Mouse (Mus musculus) neural tube, embryonic 14.5 days (tissue): ENCODE data around the gene Rgmb. TPM values are rescaled to one million over a fixed set of nuclear protein-coding genes. Genes with fewer than 3 reads are reported as not detected.

Experiments
- ATAC-seq: fragments of 200-750 bp; cut with Nextera tagmentation; 2 replicates; pipeline ENCODE4 v1.8.0; 2017; ENCODE audit warnings: low read depth, mild to moderate bottlenecking, moderate TSS enrichment, moderate library complexity
- H3K27ac ChIP-seq: fragments of 300-500 bp; sonication (generic); 2 replicates; pipeline ENCODE4 v1.5.1; 2014; ENCODE audit warnings: low read depth, mild to moderate bottlenecking, control low read depth, low read length, moderate library complexity, mixed read lengths
- H3K27me3 ChIP-seq: fragments of 300-500 bp; sonication (generic); 2 replicates; pipeline ENCODE4 v1.6.1; 2014; ENCODE audit warnings: low read length; ENCODE audit not compliant: control insufficient read depth, insufficient read depth
- H3K36me3 ChIP-seq: fragments of 300-500 bp; sonication (generic); 2 replicates; pipeline ENCODE4 v1.6.1; 2014; ENCODE audit warnings: low read length, mixed read lengths; ENCODE audit not compliant: control insufficient read depth, insufficient read depth
- H3K4me1 ChIP-seq: fragments of 300-500 bp; sonication (generic); 2 replicates; pipeline ENCODE4 v1.6.1; 2014; ENCODE audit warnings: low read length; ENCODE audit not compliant: control insufficient read depth, insufficient read depth
- H3K4me2 ChIP-seq: fragments of 300-500 bp; sonication (generic); 2 replicates; pipeline ENCODE4 v1.6.1; 2014; ENCODE audit warnings: mild to moderate bottlenecking, low read depth, low read length, control low read depth
- H3K4me3 ChIP-seq: fragments of 300-500 bp; sonication (generic); 2 replicates; pipeline ENCODE4 v1.5.1; 2014; ENCODE audit warnings: low read depth, low read length, control low read depth, mixed read lengths
- H3K9ac ChIP-seq: fragments of 300-500 bp; sonication (generic); replicated peaks from 2 replicates; pipeline ENCODE4 v1.6.1; 2014; ENCODE audit warnings: low read depth, mild to moderate bottlenecking, control low read depth, low read length, mixed read lengths
- H3K9me3 ChIP-seq: fragments of 300-500 bp; sonication (generic); 2 replicates; pipeline ENCODE4 v1.6.1; 2016; ENCODE audit warnings: low read length; ENCODE audit not compliant: control insufficient read depth
- WGBS: fragments of 180-500 bp; shearing (Covaris S2); extraction: QIAGEN DNeasy Blood & Tissue Kit; methylation state at CpG from one replicate; pipeline ENCODE4 v1.1.7; 2014; 5-methylcytosine and 5-hydroxymethylcytosine counted together
- polyA plus RNA-seq: library from polyadenylated mRNA; unstranded; fragments of >200 nt; fragmentation: Nextera tagmentation; extraction: Ambion mirVana; gene quantifications from 2 replicates; pipeline ENCODE4 v1.2.1, GENCODE M21; 2014

Gene Rgmb
- polyA plus RNA-seq, 1 experiment from 2014 or later, result 63.7 TPM

DNA sequence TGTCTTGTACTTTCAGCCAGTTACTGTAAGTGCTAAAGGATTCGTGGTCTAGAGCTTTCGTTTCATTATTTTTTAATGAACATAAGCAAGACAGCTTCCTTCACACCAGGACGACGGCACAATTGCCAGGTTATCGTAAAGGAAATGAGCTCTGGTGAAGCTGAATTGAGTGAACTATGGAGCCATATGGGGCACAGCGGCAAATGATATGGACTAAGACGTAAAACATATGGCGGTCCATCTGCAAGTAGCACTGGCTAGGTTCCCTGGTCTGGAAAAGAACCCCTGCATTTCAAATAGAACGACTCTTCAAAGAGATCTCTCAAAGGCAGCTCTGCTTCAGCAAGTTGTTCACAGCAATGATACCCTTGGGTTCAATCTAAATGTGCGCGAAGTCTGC lies 6.5 kb downstream of the Rgmb start:
- no peaks in the 10 kb centered on the region for H3K27me3 ChIP-seq
- WGBS, result 9% methylated on average over 11 of the region's 11 CpGs
- peak overlapping the region; percentile 89 for H3K9ac ChIP-seq
- peaks cover 29% of the 10 kb centered on the region for H3K4me1 ChIP-seq
- peak overlapping the region; percentile 68 for H3K4me3 ChIP-seq
- no peak for ATAC-seq
- H3K36me3 ChIP-seq, result no peaks in the 10 kb centered on the region; the same call in 1 of the 2 replicates
- H3K4me2 ChIP-seq, result peak overlapping the region; percentile 90
- no peaks in the 10 kb centered on the region for H3K9me3 ChIP-seq
- peak overlapping the region; percentile 24; the same call in 1 of the 2 replicates for H3K27ac ChIP-seq

DNA sequence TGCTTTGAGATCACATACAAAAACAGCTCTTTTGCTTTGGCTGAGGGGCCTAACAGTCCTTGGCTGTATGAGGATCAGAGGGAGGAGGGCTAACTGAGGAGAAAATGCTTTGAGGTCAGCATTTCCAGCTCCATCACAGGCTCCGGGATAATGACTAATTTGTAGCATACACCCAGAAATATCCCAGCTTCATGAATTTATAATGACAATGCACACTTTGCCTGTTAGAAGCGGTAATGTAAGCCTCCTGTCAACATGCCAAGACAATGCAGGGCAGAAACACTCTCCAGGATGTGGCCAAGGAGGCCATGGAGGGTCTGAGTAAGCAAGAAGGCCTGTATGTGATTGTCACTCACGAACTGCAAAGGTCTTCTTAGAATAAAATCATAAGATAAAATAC lies 7.0 kb downstream of the Rgmb start:
- H3K27me3 ChIP-seq, result no peaks in the 10 kb centered on the region
- no peak for ATAC-seq
- H3K4me1 ChIP-seq, result peaks cover 27% of the 10 kb centered on the region

DNA sequence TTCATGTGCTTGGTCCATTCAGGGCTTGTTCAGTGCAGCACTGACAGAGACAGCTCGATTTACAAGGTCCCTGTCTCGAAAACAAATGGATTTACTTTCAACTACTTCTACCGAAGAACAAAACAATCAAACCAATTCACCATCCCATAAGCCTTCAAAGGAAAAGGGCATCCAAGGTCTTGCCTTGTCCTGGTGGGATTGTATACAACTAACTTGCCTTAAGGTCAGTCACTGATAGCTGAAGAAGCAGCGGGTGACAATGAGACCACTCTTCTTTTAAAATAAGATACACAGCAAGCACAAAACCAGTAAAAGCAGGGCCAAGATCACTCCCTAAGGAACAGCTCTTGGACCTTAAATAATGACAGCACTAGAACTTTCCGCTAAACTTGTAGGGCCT lies 7.6 kb downstream of the Rgmb start:
- Histone ChIP-seq H3K4me3 (peak overlapping the region; percentile 68), H3K27me3 (no peaks in the 10 kb centered on the region), H3K4me2 (peak overlapping the region; percentile 90), H3K9ac (peak overlapping the region; percentile 89; the same call in 1 of the 2 replicates), H3K36me3 (no peaks in the 10 kb centered on the region; the same call in 1 of the 2 replicates), H3K27ac (peak overlapping the region; percentile 24; the same call in 1 of the 2 replicates), H3K4me1 (peaks cover 30% of the 10 kb centered on the region), H3K9me3 (no peaks in the 10 kb centered on the region)
- WGBS, result 6% methylated on average over 5 of the region's 5 CpGs
- no peak for ATAC-seq

More for the DNA sequence above, 7.0 kb downstream of the Rgmb start:
- no peaks in the 10 kb centered on the region; the same call in 1 of the 2 replicates for H3K36me3 ChIP-seq
- peak overlapping the region; percentile 89; the same call in 1 of the 2 replicates for H3K9ac ChIP-seq
- H3K4me3 ChIP-seq, result peak overlapping the region; percentile 68
- WGBS, result 10% methylated on average over 3 of the region's 3 CpGs
- peak overlapping the region; percentile 24 for H3K27ac ChIP-seq
- H3K4me2 ChIP-seq, result peak overlapping the region; percentile 90
- no peaks in the 10 kb centered on the region for H3K9me3 ChIP-seq

- 79% methylated on average over 7 of the region's 7 CpGs for WGBS
- peak overlapping the region; percentile 90 for H3K4me2 ChIP-seq
- no peak overlapping the region for H3K9ac ChIP-seq
- no peak for ATAC-seq
- no peaks in the 10 kb centered on the region; the same call in 1 of the 2 replicates for H3K36me3 ChIP-seq
- H3K9me3 ChIP-seq, result no peaks in the 10 kb centered on the region
- H3K4me3 ChIP-seq, result 0 out of 2 replicates have a peak overlapping the region, but pooled peaks have one; percentile 6
- H3K27me3 ChIP-seq, result no peaks in the 10 kb centered on the region
- H3K27ac ChIP-seq, result no peak overlapping the region
- H3K4me1 ChIP-seq, result peaks cover 32% of the 10 kb centered on the region
Observed at GRCm38 (mm10) chr17:15822376-15822775, 8.5 kb downstream of the Rgmb start.

DNA sequence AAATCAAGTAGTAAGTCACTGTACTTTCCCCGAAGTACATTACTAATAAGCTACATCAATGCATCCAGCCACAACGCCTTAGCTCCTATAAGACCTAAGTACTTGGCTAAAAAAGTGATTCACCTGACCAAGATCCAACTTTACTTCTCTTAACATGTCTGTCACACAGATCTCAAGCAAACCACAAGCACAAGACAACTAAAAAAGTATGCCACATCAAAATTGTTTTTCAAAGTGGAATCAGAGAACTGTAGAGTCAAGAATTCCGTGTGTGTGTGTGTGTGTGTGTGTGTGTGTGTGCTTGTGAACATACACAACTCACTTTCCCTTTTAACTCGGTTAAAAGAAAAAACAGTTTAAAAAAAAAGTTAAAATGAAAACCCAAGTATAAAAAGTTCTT lies 9.1 kb downstream of the Rgmb start:
- no peak overlapping the region for H3K9ac ChIP-seq
- no peak overlapping the region for H3K27ac ChIP-seq
- 80% methylated on average over 4 of the region's 4 CpGs for WGBS
- H3K4me2 ChIP-seq, result no peak overlapping the region
- no peaks in the 10 kb centered on the region for H3K9me3 ChIP-seq
- no peak for ATAC-seq
- peaks cover 32% of the 10 kb centered on the region for H3K4me1 ChIP-seq
- no peaks in the 10 kb centered on the region for H3K27me3 ChIP-seq
- H3K36me3 ChIP-seq, result no peaks in the 10 kb centered on the region; the same call in none of the 2 replicates
- H3K4me3 ChIP-seq, result no peak overlapping the region

- Histone ChIP-seq H3K9me3 (no peaks in the 10 kb centered on the region), H3K36me3 (no peaks in the 10 kb centered on the region; the same call in none of the 2 replicates), H3K4me1 (peaks cover 32% of the 10 kb centered on the region), H3K27me3 (no peaks in the 10 kb centered on the region), H3K9ac (no peak overlapping the region), H3K4me3 (no peak overlapping the region), H3K4me2 (no peak overlapping the region; the same call in 1 of the 2 replicates), H3K27ac (no peak overlapping the region)
- ATAC-seq, result no peak
- WGBS, result 78% methylated on average over 10 of the region's 10 CpGs
Observed at GRCm38 (mm10) chr17:15820761-15821160, 10.1 kb downstream of the Rgmb start.

GRCm38 (mm10) chr17:15820146-15820545 lies 10.7 kb downstream of the Rgmb start:
- H3K27ac ChIP-seq, result no peak overlapping the region
- H3K4me3 ChIP-seq, result no peak overlapping the region
- peak overlapping the region; percentile 2; the same call in 1 of the 2 replicates for H3K4me2 ChIP-seq
- 50% methylated on average over 6 of the region's 6 CpGs for WGBS
- no peaks in the 10 kb centered on the region; the same call in none of the 2 replicates for H3K36me3 ChIP-seq
- peaks cover 35% of the 10 kb centered on the region for H3K4me1 ChIP-seq
- no peaks in the 10 kb centered on the region for H3K27me3 ChIP-seq
- no peak for ATAC-seq
- H3K9ac ChIP-seq, result no peak overlapping the region
- no peaks in the 10 kb centered on the region for H3K9me3 ChIP-seq

GRCm38 (mm10) chr17:15818372-15818771 lies 12.5 kb downstream of the Rgmb start:
- Histone ChIP-seq H3K4me1 (peaks cover 51% of the 10 kb centered on the region), H3K36me3 (no peaks in the 10 kb centered on the region; the same call in none of the 2 replicates), H3K9me3 (no peaks in the 10 kb centered on the region), H3K27ac (no peak overlapping the region), H3K9ac (no peak overlapping the region), H3K4me3 (no peak overlapping the region), H3K27me3 (no peaks in the 10 kb centered on the region), H3K4me2 (no peak overlapping the region)
- ATAC-seq, result no peak
- 78% methylated on average over 8 of the region's 8 CpGs for whole genome bisulfite sequencing

- 95% methylated on average over 2 of the region's 2 CpGs for WGBS
- ATAC-seq, result no peak
- peaks cover 50% of the 10 kb centered on the region for H3K4me1 ChIP-seq
- H3K36me3 ChIP-seq, result no peaks in the 10 kb centered on the region; the same call in none of the 2 replicates
- H3K9me3 ChIP-seq, result no peaks in the 10 kb centered on the region
- no peak overlapping the region for H3K27ac ChIP-seq
- H3K4me2 ChIP-seq, result no peak overlapping the region
- no peak overlapping the region for H3K4me3 ChIP-seq
- no peaks in the 10 kb centered on the region for H3K27me3 ChIP-seq
- H3K9ac ChIP-seq, result no peak overlapping the region
Observed at GRCm38 (mm10) chr17:15817634-15818033, 13.2 kb downstream of the Rgmb start.
